Mouse (Mus musculus): ENCODE data around the gene Pnp.

DNA sequence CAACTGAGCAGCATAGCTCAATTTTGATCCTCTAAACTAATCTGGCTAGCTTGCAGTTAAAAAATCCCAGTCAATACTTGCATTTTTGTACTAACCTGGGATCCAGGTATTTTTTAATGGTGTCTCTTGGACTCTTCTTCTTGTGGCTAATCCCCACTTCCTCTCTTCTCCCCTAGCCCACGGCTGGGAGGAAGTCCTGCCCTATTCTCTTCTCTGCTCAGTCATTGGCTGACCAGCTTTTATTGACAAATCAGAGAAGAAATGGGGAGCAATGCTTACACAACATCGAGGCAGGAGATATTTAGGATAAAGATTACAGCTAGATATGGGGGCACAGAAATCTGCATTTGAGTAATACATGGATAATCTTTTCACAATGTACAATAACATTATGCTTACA lies 8.1 kb downstream of the Pnp start:
- no peak for TF ChIP-seq EP300 (IDR thresholded peaks at IDR 0.05; ENCODE audit: low read depth)
- TF ChIP-seq CTCF (IDR thresholded peaks at IDR 0.05; ENCODE audit: low read depth), result no peak

All from heart, postnatal 0 days (tissue).